Mouse (Mus musculus): ENCODE results near the gene Rnf213. TPM values are rescaled to one million over a fixed set of nuclear protein-coding genes. Genes with fewer than 3 reads are reported as not detected.

The Rnf213 gene
- total RNA-seq, 2 experiments from 2014 or later = 3.4 to 3.9 TPM

GRCm38 (mm10) chr11:119391386-119392000, 1.4 kb upstream of the Rnf213 start:
- Histone ChIP-seq H3K4me3 (no peak overlapping the region), H3K27ac (no peak overlapping the region)
- intact Hi-C loops (cut with DNase I) = no loop called here
- no peak for DNase-seq (ENCODE audit: extremely low spot score in 1 of 2, low spot score in 2 of 2)
- TF ChIP-seq CTCF (IDR thresholded peaks at IDR 0.05) = no peak

GRCm38 (mm10) chr11:119392001-119392614, 792 bp upstream of the Rnf213 start:
- intact Hi-C loops (cut with DNase I) = no loop called here
- no peak overlapping the region for H3K27ac ChIP-seq
- TF ChIP-seq CTCF (IDR thresholded peaks at IDR 0.05) = no peak
- no peak for DNase-seq (ENCODE audit: extremely low spot score in 1 of 2, low spot score in 2 of 2)
- no peak overlapping the region for H3K4me3 ChIP-seq

- intact Hi-C loops (cut with DNase I) = no loop called here
- H3K27ac ChIP-seq = peak overlapping the region; percentile 47
Measured at GRCm38 (mm10) chr11:119393483-119393804, 544 bp downstream of the Rnf213 start.

GRCm38 (mm10) chr11:119394210-119394609, 1.3 kb downstream of the Rnf213 start:
- intact Hi-C loops (cut with DNase I) = no loop called here
- Histone ChIP-seq H3K4me3 (no peak overlapping the region), H3K27ac (no peak overlapping the region)
- DNase-seq (ENCODE audit: extremely low spot score in 1 of 2, low spot score in 2 of 2) = no peak
- TF ChIP-seq CTCF (IDR thresholded peaks at IDR 0.05) = no peak

More at GRCm38 (mm10) chr11:119393483-119393804, 544 bp downstream of the Rnf213 start:
- no peak for TF ChIP-seq CTCF (IDR thresholded peaks at IDR 0.05)
- DNase-seq (ENCODE audit: extremely low spot score in 1 of 2, low spot score in 2 of 2) = no peak
- H3K4me3 ChIP-seq = peak overlapping the region; percentile 61

- intact Hi-C loops (cut with DNase I) = no loop called here
Measured at GRCm38 (mm10) chr11:119395394-119395793, 2.5 kb downstream of the Rnf213 start.

GRCm38 (mm10) chr11:119395931-119396330, 3.0 kb downstream of the Rnf213 start:
- no peak for DNase-seq (ENCODE audit: extremely low spot score in 1 of 2, low spot score in 2 of 2)
- H3K4me3 ChIP-seq = no peak overlapping the region
- intact Hi-C loops (cut with DNase I) = no loop called here
- no peak overlapping the region for H3K27ac ChIP-seq
- no peak for TF ChIP-seq CTCF (IDR thresholded peaks at IDR 0.05)

More at GRCm38 (mm10) chr11:119395394-119395793, 2.5 kb downstream of the Rnf213 start:
- no peak overlapping the region for H3K4me3 ChIP-seq
- TF ChIP-seq CTCF (IDR thresholded peaks at IDR 0.05) = no peak
- H3K27ac ChIP-seq = no peak overlapping the region
- no peak for DNase-seq (ENCODE audit: extremely low spot score in 1 of 2, low spot score in 2 of 2)

- no peak for DNase-seq (ENCODE audit: extremely low spot score in 1 of 2, low spot score in 2 of 2)
- Histone ChIP-seq H3K4me3 (no peak overlapping the region), H3K27ac (no peak overlapping the region)
- no peak for TF ChIP-seq CTCF (IDR thresholded peaks at IDR 0.05)
- intact Hi-C loops (cut with DNase I) = no loop called here
Measured at GRCm38 (mm10) chr11:119396461-119396860, 3.6 kb downstream of the Rnf213 start.

- DNase-seq (ENCODE audit: extremely low spot score in 1 of 2, low spot score in 2 of 2) = no peak
- TF ChIP-seq CTCF (IDR thresholded peaks at IDR 0.05) = no peak
- H3K27ac ChIP-seq = no peak overlapping the region
- intact Hi-C loops (cut with DNase I) = no loop called here
- no peak overlapping the region for H3K4me3 ChIP-seq
Measured at GRCm38 (mm10) chr11:119402501-119403160, 9.7 kb downstream of the Rnf213 start.

- no peak for DNase-seq (ENCODE audit: extremely low spot score in 1 of 2, low spot score in 2 of 2)
- TF ChIP-seq CTCF (IDR thresholded peaks at IDR 0.05) = peak; percentile 57
- H3K27ac ChIP-seq = no peak overlapping the region
- intact Hi-C loops (cut with DNase I) = no loop called here
- no peak overlapping the region for H3K4me3 ChIP-seq
Measured at GRCm38 (mm10) chr11:119404627-119405026, 11.7 kb downstream of the Rnf213 start.

GRCm38 (mm10) chr11:119407381-119407780, 14.5 kb downstream of the Rnf213 start:
- no peak for TF ChIP-seq CTCF (IDR thresholded peaks at IDR 0.05)

GRCm38 (mm10) chr11:119407977-119408376, 15.1 kb downstream of the Rnf213 start:
- DNase-seq (ENCODE audit: extremely low spot score in 1 of 2, low spot score in 2 of 2) = no peak
- TF ChIP-seq CTCF (IDR thresholded peaks at IDR 0.05) = no peak
- Histone ChIP-seq H3K4me3 (no peak overlapping the region), H3K27ac (no peak overlapping the region)
- intact Hi-C loops (cut with DNase I) = no loop called here

More at GRCm38 (mm10) chr11:119407381-119407780, 14.5 kb downstream of the Rnf213 start:
- no peak overlapping the region for H3K4me3 ChIP-seq
- H3K27ac ChIP-seq = no peak overlapping the region
- DNase-seq (ENCODE audit: extremely low spot score in 1 of 2, low spot score in 2 of 2) = no peak
- intact Hi-C loops (cut with DNase I) = no loop called here

GRCm38 (mm10) chr11:119419327-119420118, 26.6 kb downstream of the Rnf213 start:
- TF ChIP-seq CTCF (IDR thresholded peaks at IDR 0.05) = no peak
- DNase-seq (ENCODE audit: extremely low spot score in 1 of 2, low spot score in 2 of 2) = no peak
- Histone ChIP-seq H3K4me3 (no peak overlapping the region), H3K27ac (no peak overlapping the region)
- intact Hi-C loops (cut with DNase I) = no loop called here
